Mouse (Mus musculus): Measurements from ENCODE around the gene Fancc. TPM values are rescaled to one million over a fixed set of nuclear protein-coding genes. Genes with fewer than 3 reads are reported as not detected.

Gene Fancc
- total and polyA plus RNA-seq, 2 experiments: 4.0 to 4.6 TPM

DNA sequence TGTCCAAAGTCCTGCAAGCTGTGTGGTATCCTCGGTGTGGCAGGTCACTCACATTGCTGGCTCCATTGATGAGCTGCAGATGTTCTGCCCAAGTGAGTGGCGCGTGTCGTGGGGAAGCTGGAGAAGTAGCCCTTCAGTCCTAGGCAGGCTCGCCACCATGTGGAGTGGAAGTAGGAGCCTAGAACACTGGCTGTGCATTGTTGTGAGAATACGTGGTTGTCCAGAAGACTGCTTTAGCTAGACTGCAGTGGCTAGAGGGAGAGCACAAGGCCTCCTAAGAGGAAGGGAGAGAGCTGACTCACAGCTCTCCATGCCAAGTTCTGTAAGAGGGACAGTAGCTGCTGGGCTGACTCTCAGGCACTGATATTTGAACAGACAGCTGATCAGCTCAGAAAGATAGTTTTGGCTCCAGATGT lies 238.9 kb downstream of the Fancc start:
- H3K9ac ChIP-seq (ENCODE audit: low read depth, low read length): peak overlapping the region; percentile 61
- no peaks in the 10 kb centered on the region for H3K27me3 ChIP-seq (ENCODE audit: control insufficient read depth, insufficient read depth, low read length)
- H3K27ac ChIP-seq (replicated peaks; ENCODE audit: insufficient read depth, low read depth, low read length): peak overlapping the region; percentile 78
- H3K4me3 ChIP-seq (ENCODE audit: insufficient read depth, low read depth, low read length): no peak overlapping the region
- peak; percentile 84 for DNase-seq (ENCODE audit: extremely low read depth, low read depth, low spot score)
- H3K36me3 ChIP-seq (ENCODE audit: control insufficient read depth, insufficient read depth, low read length): peaks cover 6% of the 10 kb centered on the region; the same call in 1 of the 2 replicates
- TF ChIP-seq POLR2A (IDR thresholded peaks at IDR 0.05; ENCODE audit: extremely low read depth, insufficient read depth, low read length): no peak
- TF ChIP-seq CTCF (IDR thresholded peaks at IDR 0.05; ENCODE audit: low read depth, low read length): no peak
- H3K4me1 ChIP-seq (ENCODE audit: control insufficient read depth, insufficient read depth, low read length): peaks cover 68% of the 10 kb centered on the region
- WGBS: 6% methylated on average over 6 of the region's 6 CpGs
- peaks cover 37% of the 10 kb centered on the region; the same call in 1 of the 2 replicates for H3K79me2 ChIP-seq (ENCODE audit: control insufficient read depth, insufficient read depth, low read length)

DNA sequence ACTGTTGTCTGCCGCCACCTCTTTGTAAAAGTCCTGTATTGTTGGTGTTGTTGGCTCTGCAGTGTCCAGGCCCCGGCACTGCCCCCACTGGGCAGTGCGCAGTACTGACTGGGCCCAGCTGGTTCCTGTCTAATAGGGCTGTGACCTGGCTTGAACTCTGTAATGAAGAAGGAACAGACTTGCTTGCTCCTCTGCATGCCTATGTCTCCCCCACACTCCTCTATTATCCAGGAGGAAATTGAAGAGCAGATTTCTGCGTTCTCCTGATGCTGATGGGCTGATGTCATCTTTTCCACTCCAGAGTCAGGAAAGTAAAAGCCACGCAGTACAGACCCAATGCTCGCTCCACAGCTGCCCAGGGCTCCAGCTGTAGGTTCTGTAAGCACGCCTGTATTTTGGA lies 240.3 kb downstream of the Fancc start:
- peaks cover 68% of the 10 kb centered on the region for H3K4me1 ChIP-seq (ENCODE audit: control insufficient read depth, insufficient read depth, low read length)
- H3K36me3 ChIP-seq (ENCODE audit: control insufficient read depth, insufficient read depth, low read length): peaks cover 3% of the 10 kb centered on the region; the same call in 1 of the 2 replicates
- no peaks in the 10 kb centered on the region for H3K27me3 ChIP-seq (ENCODE audit: control insufficient read depth, insufficient read depth, low read length)
- peak overlapping the region; percentile 75 for H3K27ac ChIP-seq (replicated peaks; ENCODE audit: insufficient read depth, low read depth, low read length)
- no peak overlapping the region for H3K4me3 ChIP-seq (ENCODE audit: insufficient read depth, low read depth, low read length)
- TF ChIP-seq CTCF (IDR thresholded peaks at IDR 0.05; ENCODE audit: low read depth, low read length) (peak; percentile 84), POLR2A (IDR thresholded peaks at IDR 0.05; ENCODE audit: extremely low read depth, insufficient read depth, low read length) (no peak)
- peak; percentile 72 for DNase-seq (ENCODE audit: extremely low read depth, low read depth, low spot score)
- peak overlapping the region; percentile 5; the same call in 1 of the 2 replicates for H3K9ac ChIP-seq (ENCODE audit: low read depth, low read length)
- 37% methylated on average over 7 of the region's 7 CpGs for WGBS
- H3K79me2 ChIP-seq (ENCODE audit: control insufficient read depth, insufficient read depth, low read length): peaks cover 38% of the 10 kb centered on the region

DNA sequence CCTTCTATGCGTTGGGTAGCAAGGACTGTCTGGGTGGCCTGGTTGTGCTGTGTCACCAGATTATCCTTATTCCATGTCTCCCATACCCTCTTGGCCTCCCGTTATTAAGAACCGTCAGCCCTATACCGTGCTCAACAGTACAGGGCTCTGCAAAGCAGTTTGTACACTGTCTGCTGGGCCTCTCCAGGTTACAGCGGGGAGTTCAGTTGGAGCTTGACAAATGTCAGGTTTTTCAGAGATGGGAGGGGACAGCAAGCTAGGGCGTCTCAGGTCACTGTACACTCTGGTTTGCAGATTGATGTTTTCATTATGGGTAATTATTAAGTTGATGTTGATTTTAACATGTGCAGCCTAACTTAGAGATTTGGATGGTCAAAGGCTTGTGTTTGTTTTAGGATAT lies 240.9 kb downstream of the Fancc start:
- peak overlapping the region; percentile 81 for H3K27ac ChIP-seq (replicated peaks; ENCODE audit: insufficient read depth, low read depth, low read length)
- peaks cover 38% of the 10 kb centered on the region for H3K79me2 ChIP-seq (ENCODE audit: control insufficient read depth, insufficient read depth, low read length)
- TF ChIP-seq POLR2A (IDR thresholded peaks at IDR 0.05; ENCODE audit: extremely low read depth, insufficient read depth, low read length) (no peak), CTCF (IDR thresholded peaks at IDR 0.05; ENCODE audit: low read depth, low read length) (no peak)
- peaks cover 65% of the 10 kb centered on the region for H3K4me1 ChIP-seq (ENCODE audit: control insufficient read depth, insufficient read depth, low read length)
- H3K4me3 ChIP-seq (ENCODE audit: insufficient read depth, low read depth, low read length): peak overlapping the region; percentile 15; the same call in 1 of the 2 replicates
- WGBS: 14% methylated on average over 6 of the region's 6 CpGs
- H3K36me3 ChIP-seq (ENCODE audit: control insufficient read depth, insufficient read depth, low read length): peaks cover 3% of the 10 kb centered on the region; the same call in 1 of the 2 replicates
- peak overlapping the region; percentile 36 for H3K9ac ChIP-seq (ENCODE audit: low read depth, low read length)
- no peaks in the 10 kb centered on the region for H3K27me3 ChIP-seq (ENCODE audit: control insufficient read depth, insufficient read depth, low read length)
- DNase-seq (ENCODE audit: extremely low read depth, low read depth, low spot score): peak; percentile 97

DNA sequence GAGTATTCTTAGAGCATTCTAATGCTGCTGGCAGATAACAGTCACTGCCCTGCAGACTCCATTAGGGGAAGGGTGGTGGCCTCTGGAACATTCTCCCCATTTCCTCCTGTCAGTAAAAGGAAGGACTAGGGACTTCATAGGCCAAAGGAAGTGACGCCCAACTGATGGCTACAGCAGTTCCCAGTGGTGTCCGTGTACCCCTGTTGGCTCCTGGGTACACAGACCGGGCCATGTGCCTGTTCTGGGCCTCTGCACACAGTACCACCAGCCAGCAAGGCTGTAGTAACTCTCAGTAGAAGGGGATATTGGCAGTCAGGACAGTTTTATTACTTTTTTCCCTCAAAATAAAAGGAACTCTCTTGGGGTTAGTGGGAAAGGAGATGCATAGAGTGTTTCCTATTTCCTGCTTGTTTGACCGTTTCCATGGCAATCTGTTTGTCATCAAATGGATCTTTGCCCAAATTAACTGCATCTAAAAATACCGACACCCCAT lies 241.5 kb downstream of the Fancc start:
- H3K4me1 ChIP-seq (ENCODE audit: control insufficient read depth, insufficient read depth, low read length): peaks cover 62% of the 10 kb centered on the region
- peak; percentile 66 for DNase-seq (ENCODE audit: extremely low read depth, low read depth, low spot score)
- 9% methylated on average over 5 of the region's 5 CpGs for WGBS

DNA sequence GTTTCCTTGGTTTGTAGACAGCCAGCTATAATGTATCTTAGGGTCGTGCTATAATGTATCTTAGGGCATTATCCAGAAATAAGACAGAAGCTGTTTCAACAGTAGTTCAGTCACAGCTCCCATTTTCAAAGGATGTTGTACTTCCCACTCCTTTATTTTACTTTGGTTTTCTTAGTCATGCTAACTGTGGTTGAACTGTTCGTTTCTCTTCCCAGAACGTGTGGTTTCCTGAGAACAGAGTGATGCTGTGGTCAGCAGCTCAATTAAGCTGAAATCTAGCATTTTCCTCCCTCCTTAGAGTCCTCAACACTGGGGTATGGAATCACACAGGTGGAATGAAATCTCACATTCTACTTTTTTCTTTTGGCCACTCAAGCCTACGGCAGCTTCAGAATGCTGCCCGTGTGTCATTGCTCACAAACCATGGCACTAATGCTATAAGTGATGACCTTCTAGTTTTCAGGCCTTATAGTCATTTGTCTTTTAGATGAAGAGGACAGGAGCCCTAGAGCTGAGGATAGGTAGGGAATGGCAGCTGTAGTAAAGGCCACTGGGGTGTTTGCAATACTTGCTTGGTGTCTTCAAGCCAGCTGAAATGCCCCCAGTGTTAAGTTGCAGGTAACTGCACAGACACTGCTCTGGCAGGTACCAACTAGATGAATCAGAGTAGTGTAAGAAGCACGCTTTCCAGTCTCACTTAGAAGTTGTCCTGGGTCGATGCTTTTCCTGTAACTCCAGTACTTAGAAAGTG lies 243.0 kb downstream of the Fancc start:
- WGBS: 72% methylated on average over 7 of the region's 7 CpGs

More for the DNA sequence above, 241.5 kb downstream of the Fancc start:
- Histone ChIP-seq H3K9ac (ENCODE audit: low read depth, low read length) (peak overlapping the region; percentile 6), H3K79me2 (ENCODE audit: control insufficient read depth, insufficient read depth, low read length) (peaks cover 33% of the 10 kb centered on the region), H3K36me3 (ENCODE audit: control insufficient read depth, insufficient read depth, low read length) (peaks cover 3% of the 10 kb centered on the region; the same call in 1 of the 2 replicates), H3K4me3 (ENCODE audit: insufficient read depth, low read depth, low read length) (no peak overlapping the region; the same call in 1 of the 2 replicates), H3K27ac (replicated peaks; ENCODE audit: insufficient read depth, low read depth, low read length) (peak overlapping the region; percentile 81), H3K27me3 (ENCODE audit: control insufficient read depth, insufficient read depth, low read length) (no peaks in the 10 kb centered on the region)
- TF ChIP-seq CTCF (IDR thresholded peaks at IDR 0.05; ENCODE audit: low read depth, low read length) (no peak), POLR2A (IDR thresholded peaks at IDR 0.05; ENCODE audit: extremely low read depth, insufficient read depth, low read length) (no peak)

More for the DNA sequence above, 243.0 kb downstream of the Fancc start:
- peaks cover 61% of the 10 kb centered on the region for H3K4me1 ChIP-seq (ENCODE audit: control insufficient read depth, insufficient read depth, low read length)
- H3K9ac ChIP-seq (ENCODE audit: low read depth, low read length): no peak overlapping the region
- peak overlapping the region; percentile 82 for H3K27ac ChIP-seq (replicated peaks; ENCODE audit: insufficient read depth, low read depth, low read length)
- TF ChIP-seq CTCF (IDR thresholded peaks at IDR 0.05; ENCODE audit: low read depth, low read length): no peak
- TF ChIP-seq POLR2A (IDR thresholded peaks at IDR 0.05; ENCODE audit: extremely low read depth, insufficient read depth, low read length): no peak
- H3K36me3 ChIP-seq (ENCODE audit: control insufficient read depth, insufficient read depth, low read length): peaks cover 3% of the 10 kb centered on the region; the same call in 1 of the 2 replicates
- H3K79me2 ChIP-seq (ENCODE audit: control insufficient read depth, insufficient read depth, low read length): peaks cover 36% of the 10 kb centered on the region
- H3K27me3 ChIP-seq (ENCODE audit: control insufficient read depth, insufficient read depth, low read length): no peaks in the 10 kb centered on the region
- DNase-seq (ENCODE audit: extremely low read depth, low read depth, low spot score): no peak
- no peak overlapping the region for H3K4me3 ChIP-seq (ENCODE audit: insufficient read depth, low read depth, low read length)
